ENCODE assay signal across 21 mouse cellular contexts in genomic region chr13:43849816-43850215, GRCm38 (mm10).
DNase-seq lines count a peak whose midpoint lies in the region; ATAC-seq and TF ChIP-seq lines count a peak whose summit lies in the region.
"Had no signal": no experiment of that assay in that cellular context is flagged by ENCODE, and none has a peak within 500 bp of the region (broad histone marks: within the 10 kb centered on the region; RNA-seq: fewer than 3 reads in every experiment).

No protein-coding gene starts in this region.

- no peak overlapping the region for H3K9ac ChIP-seq in embryonic facial prominence, embryonic 15.5 days
- H3K9ac ChIP-seq: embryonic facial prominence, embryonic 13.5 days; forebrain, embryonic 13.5 days; forebrain, postnatal 0 days; heart, embryonic 13.5 days; hindbrain, embryonic 12.5 days had no signal

- TF ChIP-seq POLR2A in kidney, adult 2 months (IDR thresholded peaks at IDR 0.05; ENCODE audit: low read depth, low read length) = no peak

- H3K27me3 ChIP-seq in embryonic facial prominence, embryonic 15.5 days = no peaks in the 10 kb centered on the region
- H3K27me3 ChIP-seq in embryonic facial prominence, embryonic 10.5 days (replicated peaks; ENCODE audit: low read depth, poor library complexity, severe bottlenecking) = no peaks in the 10 kb centered on the region; the same call in 1 of the 2 replicates
- no peaks in the 10 kb centered on the region for H3K27me3 ChIP-seq in kidney, adult 2 months (replicated peaks; ENCODE audit: control insufficient read depth, insufficient read depth, low read length)
- H3K27me3 ChIP-seq: embryonic facial prominence, embryonic 13.5 days; forebrain, embryonic 13.5 days; heart, embryonic 13.5 days; hindbrain, embryonic 12.5 days had no signal

- no peak overlapping the region for H3K4me3 ChIP-seq in embryonic facial prominence, embryonic 15.5 days (replicated peaks)
- H3K4me3 ChIP-seq in embryonic facial prominence, embryonic 10.5 days = no peak overlapping the region
- no peak overlapping the region for H3K4me3 ChIP-seq in kidney, adult 2 months (ENCODE audit: insufficient read depth, low read depth, low read length)
- H3K4me3 ChIP-seq: embryonic facial prominence, embryonic 13.5 days; forebrain, embryonic 13.5 days; heart, adult 2 months; heart, embryonic 13.5 days; hindbrain, embryonic 12.5 days had no signal

- no peak for DNase-seq in embryonic facial prominence, embryonic 10.5 days (ENCODE audit: low spot score)
- peak; percentile 19 for DNase-seq in kidney, postnatal 10 days
- no peak for DNase-seq in kidney, adult 2 months
- DNase-seq in retina, postnatal 1 day = peak; percentile 11
- DNase-seq in retina, embryonic 14.5 days (ENCODE audit: low spot score) = no peak
- no peak for DNase-seq in spleen, postnatal 4 days (ENCODE audit: low spot score in 2 of 2)
- no peak for DNase-seq in embryo, embryonic 10 days (ENCODE audit: low spot score)
- DNase-seq: adrenal gland, postnatal 10 days; cerebellum, adult 11 months; cerebellum, adult 8-10 months; cerebellum, postnatal 14 days; forebrain, postnatal 0 days; gastrocnemius, postnatal 14 days; heart, adult 2 months; heart, postnatal 36 days had no signal

- 0 out of 2 replicates have a peak, but pooled peaks cover 3% of the 10 kb centered on the region for H3K4me1 ChIP-seq in embryonic facial prominence, embryonic 15.5 days
- peaks cover 8% of the 10 kb centered on the region for H3K4me1 ChIP-seq in embryonic facial prominence, embryonic 10.5 days
- H3K4me1 ChIP-seq in kidney, adult 2 months (ENCODE audit: control insufficient read depth, insufficient read depth, low read length) = 0 out of 2 replicates have a peak, but pooled peaks cover 3% of the 10 kb centered on the region
- H3K4me1 ChIP-seq: heart, embryonic 13.5 days had no signal

- WGBS in embryonic facial prominence, embryonic 15.5 days = 37% methylated on average over 4 of the region's 4 CpGs
- 50% methylated on average over 4 of the region's 4 CpGs for WGBS in embryonic facial prominence, embryonic 10.5 days
- 52% methylated on average over 4 of the region's 4 CpGs for WGBS in kidney, adult 2 months

- no peaks in the 10 kb centered on the region for H3K36me3 ChIP-seq in embryonic facial prominence, embryonic 15.5 days
- H3K36me3 ChIP-seq in embryonic facial prominence, embryonic 10.5 days (replicated peaks) = no peaks in the 10 kb centered on the region
- no peaks in the 10 kb centered on the region for H3K36me3 ChIP-seq in kidney, adult 2 months (ENCODE audit: control insufficient read depth, insufficient read depth, low read length)
- H3K36me3 ChIP-seq: embryonic facial prominence, embryonic 13.5 days; heart, embryonic 13.5 days; hindbrain, embryonic 12.5 days had no signal

- H3K27ac ChIP-seq in embryonic facial prominence, embryonic 15.5 days (replicated peaks) = no peak overlapping the region
- H3K27ac ChIP-seq in embryonic facial prominence, embryonic 10.5 days (replicated peaks) = no peak overlapping the region
- H3K27ac ChIP-seq in kidney, adult 2 months (ENCODE audit: insufficient read depth, low read depth, low read length) = no peak overlapping the region
- H3K27ac ChIP-seq: embryonic facial prominence, embryonic 13.5 days; forebrain, embryonic 13.5 days; heart, adult 2 months; heart, embryonic 13.5 days; hindbrain, embryonic 12.5 days; hindbrain, postnatal 0 days had no signal

- no peaks in the 10 kb centered on the region for H3K9me3 ChIP-seq in embryonic facial prominence, embryonic 15.5 days (replicated peaks)
- no peaks in the 10 kb centered on the region for H3K9me3 ChIP-seq in embryonic facial prominence, embryonic 10.5 days
- H3K9me3 ChIP-seq: embryonic facial prominence, embryonic 13.5 days; forebrain, embryonic 13.5 days; heart, embryonic 13.5 days; hindbrain, embryonic 12.5 days had no signal

- peak; percentile 15; the same call in 1 of the 2 replicates for ATAC-seq in embryonic facial prominence, embryonic 15.5 days (ENCODE audit: insufficient number of reproducible peaks, low FRiP score, low TSS enrichment, low read depth)
- ATAC-seq: forebrain, embryonic 13.5 days; forebrain, postnatal 0 days; hindbrain, postnatal 0 days had no signal

- TF ChIP-seq CTCF in kidney, adult 2 months (conservative IDR thresholded peaks at IDR 0.05; ENCODE audit: insufficient read depth, insufficient read length, low read depth, low read length) = no peak

- H3K4me2 ChIP-seq in embryonic facial prominence, embryonic 15.5 days (replicated peaks) = no peak overlapping the region
- H3K4me2 ChIP-seq: embryonic facial prominence, embryonic 13.5 days; forebrain, embryonic 13.5 days; heart, embryonic 13.5 days; hindbrain, embryonic 12.5 days had no signal

Comparison
In these comparisons a context has a peak if more than half of its experiments do, and no peak if none do; other contexts are left out.
1. DNase-seq: peak in kidney, postnatal 10 days (single experiment) and retina, postnatal 1 day (single experiment); none in embryonic facial prominence, embryonic 10.5 days (single experiment), kidney, adult 2 months (single experiment), retina, embryonic 14.5 days (single experiment), spleen, postnatal 4 days (0 of 2) and embryo, embryonic 10 days (single experiment).